Mouse (Mus musculus) CH12.LX (cell line): ENCODE results near the gene Slc2a3. TPM values are rescaled to one million over a fixed set of nuclear protein-coding genes. Genes with fewer than 3 reads are reported as not detected.
"Not testable (repeated sequence)": the region's sequence is repeated elsewhere in the genome, so short reads cannot be mapped to it uniquely, and the experiment has no call there.

Experiments
- DNase-seq: peaks from one replicate; pipeline ENCODE4 v3.0.0-alpha.2; 2013; ENCODE audit errors: extremely low read depth
- H3K27ac ChIP-seq: 2 replicates; pipeline ENCODE4 v1.5.1; 2012; ENCODE audit warnings: low read depth, mild to moderate bottlenecking, control low read depth, moderate library complexity; ENCODE audit not compliant: insufficient read depth
- H3K27me3 ChIP-seq: replicated peaks from 2 replicates; pipeline ENCODE3; 2012; ENCODE audit warnings: inconsistent platforms
- H3K36me3 ChIP-seq, 2 experiments: replicated peaks in 1 of 2; 2 replicates each; pipeline versions ENCODE3 to v1.6.1; 2012; ENCODE audit warnings: inconsistent platforms in 1 of 2, low read length in 1 of 2, mild to moderate bottlenecking in 1 of 2, mixed read lengths in 1 of 2, moderate library complexity in 1 of 2; ENCODE audit not compliant: control insufficient read depth in 1 of 2, insufficient read depth in 1 of 2
- H3K4me1 ChIP-seq, 2 experiments: 2 replicates each; pipeline ENCODE4 v1.6.1; 2012; ENCODE audit warnings: inconsistent platforms in 1 of 2, moderate library complexity in 1 of 2; ENCODE audit not compliant: insufficient read depth in 2 of 2, control insufficient read depth in 1 of 2
- H3K4me2 ChIP-seq: 2 replicates; pipeline ENCODE4 v1.6.1; 2012; ENCODE audit warnings: low read depth, mild to moderate bottlenecking, control low read depth; ENCODE audit not compliant: poor library complexity, insufficient read depth, severe bottlenecking
- H3K4me3 ChIP-seq, 3 experiments: fragments of 150-350 bp in 1 of 3; sonication (generic) in 1 of 3; replicated peaks in 1 of 3; 2 replicates each; pipeline versions ENCODE3 to v1.5.1; 2011 to 2012; ENCODE audit warnings: low read depth in 2 of 3, low read length in 2 of 3, mild to moderate bottlenecking in 2 of 3, moderate library complexity in 2 of 3, control low read depth in 1 of 3, improper control_type of control experiment in 1 of 3, inconsistent platforms in 1 of 3, mixed read lengths in 1 of 3; ENCODE audit not compliant: poor library complexity in 1 of 3
- H3K79me2 ChIP-seq: replicated peaks from 2 replicates; pipeline ENCODE4 v1.6.1; 2012; ENCODE audit warnings: mild to moderate bottlenecking, moderate library complexity; ENCODE audit not compliant: control insufficient read depth, poor library complexity, insufficient read depth, severe bottlenecking; ENCODE audit errors: extremely low read depth
- H3K9ac ChIP-seq: 2 replicates; pipeline ENCODE4 v1.6.1; 2012; ENCODE audit warnings: low read depth, mild to moderate bottlenecking, control low read depth, moderate library complexity; ENCODE audit not compliant: insufficient read depth
- H3K9me3 ChIP-seq: replicated peaks from 2 replicates; pipeline ENCODE3; 2012; ENCODE audit warnings: low read length, inconsistent platforms, mixed read lengths
- BHLHE40 ChIP-seq: IDR thresholded peaks from 2 replicates; pipeline ENCODE4 v1.6.1; 2011; ENCODE audit warnings: mild to moderate bottlenecking, low read depth, low read length, improper control_type of control experiment
- CHD1 ChIP-seq: IDR thresholded peaks from 2 replicates; pipeline ENCODE4 v1.6.1; 2012; ENCODE audit warnings: low read depth, low read length, improper control_type of control experiment, inconsistent platforms
- CHD2 ChIP-seq: IDR thresholded peaks from 2 replicates; pipeline ENCODE4 v1.6.1; 2011; ENCODE audit warnings: low read length, improper control_type of control experiment
- CTCF ChIP-seq, 2 experiments: IDR thresholded peaks in 1 of 2; conservative IDR thresholded peaks in 1 of 2; 2 replicates each; pipeline ENCODE4 v1.5.1; 2011 to 2012; ENCODE audit warnings: low read depth in 2 of 2, low read length in 2 of 2, improper control_type of control experiment in 1 of 2, inconsistent platforms in 1 of 2, mild to moderate bottlenecking in 1 of 2, moderate library complexity in 1 of 2
- EP300 ChIP-seq: IDR thresholded peaks from 2 replicates; pipeline ENCODE4 v1.6.1; 2011; ENCODE audit warnings: low read length, improper control_type of control experiment
- GABPA ChIP-seq: IDR thresholded peaks from 2 replicates; pipeline ENCODE4 v1.6.1; 2012; ENCODE audit warnings: low read depth, low read length, improper control_type of control experiment, inconsistent platforms; ENCODE audit not compliant: insufficient replicate concordance
- HCFC1 ChIP-seq: IDR thresholded peaks from 2 replicates; pipeline ENCODE4 v1.6.1; 2012; ENCODE audit warnings: low read depth, mild to moderate bottlenecking, inconsistent platforms, low read length, improper control_type of control experiment
- IRF4 ChIP-seq: IDR thresholded peaks from 2 replicates; pipeline ENCODE4 v1.6.1; 2014; ENCODE audit warnings: low read depth, mild to moderate bottlenecking, inconsistent platforms, low read length, improper control_type of control experiment
- MAFK ChIP-seq: IDR thresholded peaks from 2 replicates; pipeline ENCODE4 v1.6.1; 2011; ENCODE audit warnings: low read length, improper control_type of control experiment; ENCODE audit not compliant: insufficient replicate concordance
- MAX ChIP-seq: IDR thresholded peaks from 2 replicates; pipeline ENCODE4 v1.6.1; 2011; ENCODE audit warnings: low read length, improper control_type of control experiment
- MEF2A ChIP-seq: IDR thresholded peaks from 2 replicates; pipeline ENCODE4 v1.6.1; 2014; ENCODE audit warnings: low read depth, mild to moderate bottlenecking, inconsistent platforms, low read length, improper control_type of control experiment, borderline replicate concordance
- MXI1 ChIP-seq: IDR thresholded peaks from 2 replicates; pipeline ENCODE4 v1.6.1; 2011; ENCODE audit warnings: mild to moderate bottlenecking, low read depth, low read length, improper control_type of control experiment
- MYC ChIP-seq: IDR thresholded peaks from 2 replicates; pipeline ENCODE4 v1.6.1; 2011; ENCODE audit warnings: low read depth, mild to moderate bottlenecking, improper control_type of control experiment, low read length
- RAD21 ChIP-seq: IDR thresholded peaks from 2 replicates; pipeline ENCODE4 v1.6.1; 2011; ENCODE audit warnings: low read depth, mild to moderate bottlenecking, low read length, improper control_type of control experiment, moderate library complexity
- SIN3A ChIP-seq: IDR thresholded peaks from 2 replicates; pipeline ENCODE4 v1.6.1; 2012; ENCODE audit warnings: low read length, improper control_type of control experiment, inconsistent platforms
- UBTF ChIP-seq: IDR thresholded peaks from 2 replicates; pipeline ENCODE4 v1.6.1; 2012; ENCODE audit warnings: low read depth, mild to moderate bottlenecking, inconsistent platforms, low read length, improper control_type of control experiment, moderate library complexity
- USF1 ChIP-seq: IDR thresholded peaks from 2 replicates; pipeline ENCODE4 v1.6.1; 2014; ENCODE audit warnings: low read depth, mild to moderate bottlenecking, inconsistent platforms, low read length, improper control_type of control experiment
- USF2 ChIP-seq: conservative IDR thresholded peaks from 2 replicates; pipeline ENCODE4 v1.6.1; 2011; ENCODE audit warnings: low read depth, low read length, improper control_type of control experiment
- ZNF384 ChIP-seq: IDR thresholded peaks from 2 replicates; pipeline ENCODE4 v1.6.1; 2012; ENCODE audit warnings: low read depth, low read length, improper control_type of control experiment, inconsistent platforms
- dilution Hi-C: fragments of 300-500 bp; cut with MboI; formaldehyde crosslinking; loops from 2 replicates; pipeline ENCODE4 v1.14.3; 2020; ENCODE audit warnings: low sequenced_read_pairs; ENCODE audit not compliant: extremely low pct_unique_long_range_greater_than_20kb, extremely low pct_ligation_motif_present
- in situ Hi-C: fragments of 300-500 bp; cut with MboI; formaldehyde crosslinking; loops from 3 replicates; pipeline ENCODE4 v1.14.3; 2019; ENCODE audit warnings: low sequenced_read_pairs, low pct_ligation_motif_present, low pct_unique_long_range_greater_than_20kb, mixed read lengths
- polyA plus RNA-seq: library from polyadenylated mRNA; unstranded; fragments of >175 nt; gene quantifications from 2 replicates; pipeline ENCODE4 v1.2.1, GENCODE M21; 2012; ENCODE audit warnings: low read depth; ENCODE audit not compliant: insufficient read length
- total RNA-seq, 2 experiments: library from RNA; depleted of rRNA; stranded (reverse); fragments of 300-350 nt in 1 of 2; fragments of >200 nt in 1 of 2; gene quantifications; 2 replicates each; pipeline ENCODE4 v1.2.3; 2012 to 2014

The Slc2a3 gene
- total and polyA plus RNA-seq, 3 experiments, result 28.8 to 38.3 (median 29.7) TPM

- Histone ChIP-seq H3K4me2 (no peak overlapping the region), H3K4me1 (peaks cover 0 to 6% of the 10 kb centered on the region in 2 experiments; a peak in 2 of 4 replicates), H3K9me3 (no peaks in the 10 kb centered on the region)
- no peak for DNase-seq
- dilution Hi-C loops, result no loop called here
- no peak for TF ChIP-seq MYC
- no peak for TF ChIP-seq MAFK
- no peak for TF ChIP-seq RAD21
- TF ChIP-seq MEF2A, result no peak
- no peak for TF ChIP-seq HCFC1
- TF ChIP-seq USF2, result no peak
- TF ChIP-seq, all 38 proteins: peak for 0
- no peak overlapping the region for H3K27ac ChIP-seq
- H3K79me2 ChIP-seq, result no peaks in the 10 kb centered on the region
- no peak overlapping the region for H3K9ac ChIP-seq
- no peaks in the 10 kb centered on the region for H3K27me3 ChIP-seq
- H3K4me3 ChIP-seq, result no peak overlapping the region
- in situ Hi-C loops, result no loop called here
- no peaks in the 10 kb centered on the region for H3K36me3 ChIP-seq
Observed at GRCm38 (mm10) chr6:122702480-122703124, 98.8 kb downstream of the Slc2a3 start.

- H3K4me2 ChIP-seq, result no peak overlapping the region
- dilution Hi-C loops, result no loop called here
Observed at GRCm38 (mm10) chr6:122701816-122702215, 99.6 kb downstream of the Slc2a3 start.

GRCm38 (mm10) chr6:122699628-122700027 lies 101.8 kb downstream of the Slc2a3 start:
- H3K36me3 ChIP-seq, H3K27me3 ChIP-seq, H3K9ac ChIP-seq, H3K4me2 ChIP-seq, H3K9me3 ChIP-seq, H3K79me2 ChIP-seq, in situ Hi-C loops, H3K4me1 ChIP-seq, H3K4me3 ChIP-seq, H3K27ac ChIP-seq, dilution Hi-C loops: not testable (repeated sequence)
- TF ChIP-seq CTCF (conservative IDR thresholded peaks at IDR 0.05 in 1 of 2, IDR thresholded peaks at IDR 0.05 in 1 of 2; ENCODE audit: low read depth in 2 of 2, low read length in 2 of 2) (peak in 1 of 2 experiments; percentile 34; a peak in 2 of 4 replicates), ZNF384 (peak; percentile 41; the same call in 1 of the 2 replicates)
- peak; percentile 3 for DNase-seq

More at GRCm38 (mm10) chr6:122701816-122702215, 99.6 kb downstream of the Slc2a3 start:
- no peak for DNase-seq
- in situ Hi-C loops, result no loop called here
- Histone ChIP-seq H3K9ac (no peak overlapping the region), H3K27ac (no peak overlapping the region), H3K27me3 (no peaks in the 10 kb centered on the region), H3K79me2 (no peaks in the 10 kb centered on the region), H3K4me1 (peaks cover 0 to 6% of the 10 kb centered on the region in 2 experiments; a peak in 2 of 4 replicates), H3K9me3 (no peaks in the 10 kb centered on the region), H3K36me3 (no peaks in the 10 kb centered on the region), H3K4me3 (no peak overlapping the region)
- TF ChIP-seq CHD1, result no peak
- TF ChIP-seq GABPA, result no peak
- no peak for TF ChIP-seq BHLHE40
- no peak for TF ChIP-seq CHD2
- TF ChIP-seq CTCF (conservative IDR thresholded peaks at IDR 0.05 in 1 of 2, IDR thresholded peaks at IDR 0.05 in 1 of 2; ENCODE audit: low read depth in 2 of 2, low read length in 2 of 2), result no peak
- TF ChIP-seq UBTF, result no peak
- TF ChIP-seq MAX, result no peak
- no peak for TF ChIP-seq USF1
- no peak for TF ChIP-seq ZNF384
- no peak for TF ChIP-seq IRF4
- TF ChIP-seq SIN3A, result no peak
- no peak for TF ChIP-seq MAFK
- TF ChIP-seq MXI1, result no peak
- no peak for TF ChIP-seq EP300
